Comparison of ENCODE assay signal across 8 mouse cellular contexts in genomic region chr7:46100563-46100962, GRCm38 (mm10). TPM values are rescaled to one million over a fixed set of nuclear protein-coding genes. Genes with fewer than 3 reads are reported as not detected.
DNase-seq lines count a peak whose midpoint lies in the region.

TSS of gene Kcnj11 (minus strand) at chr7:46100764.

- peaks cover 19% of the 10 kb centered on the region for H3K4me1 ChIP-seq in hindbrain, embryonic 10.5 days (replicated peaks)

- peaks cover 31% of the 10 kb centered on the region for H3K27me3 ChIP-seq in hindbrain, embryonic 10.5 days (ENCODE audit: insufficient read depth, poor library complexity, severe bottlenecking)

- DNase-seq in NIH3T3 (ENCODE audit: low read depth): peak; percentile 63
- DNase-seq in cerebellum, adult 9-10 months: peak; percentile 89
- DNase-seq in frontal cortex, adult 2 months (ENCODE audit: extremely low spot score in 1 of 2, low spot score in 1 of 2): peak; percentile 63 to 89
- DNase-seq in hindbrain, embryonic 10.5 days (ENCODE audit: low spot score): peak; percentile 90
- DNase-seq in layer of hippocampus, postnatal 25 days (ENCODE audit: extremely low spot score in 1 of 2, low spot score in 1 of 2): peak; percentile 73 to 89
- peak; percentile 50 for DNase-seq in lung, postnatal 25 days (ENCODE audit: low spot score)
- peak; percentile 83 for DNase-seq in right cerebral cortex, adult 18-20 months
- peak; percentile 76 for DNase-seq in urinary bladder, postnatal 14 days (ENCODE audit: low spot score)

- no peaks in the 10 kb centered on the region for H3K9me3 ChIP-seq in hindbrain, embryonic 10.5 days

- H3K36me3 ChIP-seq in hindbrain, embryonic 10.5 days: no peaks in the 10 kb centered on the region

- WGBS in hindbrain, embryonic 10.5 days: under 1% methylated on average over 33 of the region's 34 CpGs

- H3K4me3 ChIP-seq in hindbrain, embryonic 10.5 days: peak within 1 kb of the TSS; percentile 72

- peak within 1 kb of the TSS; percentile 88 for H3K27ac ChIP-seq in hindbrain, embryonic 10.5 days

RNA-seq across cellular contexts. Expression of gene Kcnj11, which starts in this region (rescaled TPM):
- 31.1 and 34.2 TPM in 2 replicates for polyA plus RNA-seq in frontal cortex, adult 2 months (2012; rRNA removed)
- polyA plus RNA-seq in hindbrain, embryonic 10.5 days (2016; fragmentation: Nextera tagmentation; extraction: Ambion mirVana): 0.22 and 0.48 TPM in 2 replicates
- 10 to 100 TPM; 31.8 to 31.9 TPM for total RNA-seq in layer of hippocampus, postnatal 25 days (2021)

Comparison
In these comparisons a context has a peak if more than half of its experiments do, and no peak if none do; other contexts are left out.
1. Peak in every context shown above with its lines: DNase-seq, H3K4me3 ChIP-seq and H3K27ac ChIP-seq.
2. RNA of gene Kcnj11 (polyA plus RNA-seq): 31.1 to 34.2 TPM in frontal cortex, adult 2 months; 0.22 to 0.48 TPM in hindbrain, embryonic 10.5 days; every median in the first group is over 10 times any median in the second.
3. Peak in DNase-seq, H3K4me3 ChIP-seq and H3K27ac ChIP-seq in hindbrain, embryonic 10.5 days; RNA of the gene not detected or under 1 TPM.